Mouse (Mus musculus) Muller cell, postnatal 12 days (primary cell): ENCODE measurements around the gene Rnasek.

ENCODE experiments used
- DNase-seq: peaks from one replicate; pipeline ENCODE4 v3.0.0-alpha.2; 2015; ENCODE audit errors: inconsistent ontology term

Rnasek gene

DNA sequence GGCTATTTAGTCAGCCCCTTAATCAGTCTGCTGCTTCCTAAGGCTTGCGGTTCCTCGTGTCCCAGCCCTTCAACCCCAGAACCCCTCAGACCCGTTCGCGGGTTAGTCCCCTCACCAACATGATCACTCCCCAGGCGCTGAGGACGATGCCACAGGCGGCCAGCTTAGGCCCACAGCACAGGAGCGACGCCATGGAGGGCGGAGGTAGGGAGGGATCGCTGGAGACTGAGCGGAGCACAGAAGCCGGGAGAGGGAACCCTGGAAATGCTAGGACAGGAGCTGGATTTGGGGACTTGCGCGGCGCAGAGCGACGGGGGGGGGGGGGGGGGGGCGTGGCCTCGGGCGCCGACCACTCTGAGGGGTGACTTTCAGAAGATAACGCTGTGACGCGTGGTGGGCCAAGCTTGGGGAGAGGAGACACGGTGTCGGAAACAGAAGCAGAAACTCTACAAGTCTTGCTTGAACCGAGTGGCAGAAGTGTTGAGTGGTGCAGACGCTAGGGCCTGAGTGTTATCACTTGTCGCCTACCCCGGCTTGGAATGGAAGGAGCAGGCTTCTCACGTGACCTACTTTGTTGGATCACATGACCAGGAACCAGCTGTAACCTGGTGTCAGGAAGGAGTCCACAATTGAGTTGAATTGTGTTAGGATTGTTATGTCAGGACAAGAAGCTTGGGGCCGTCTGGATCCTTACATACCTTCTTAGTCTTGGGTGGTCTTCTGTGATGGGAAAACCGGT, at the start of gene Rnasek, which contains the start of gene Gm21988:
Gene Rnasek (minus strand): TSS at position 302 of the 739 bp plus-strand sequence.
Gene Gm21988 (minus strand): TSS at position 290 of the 739 bp plus-strand sequence.
- peak; percentile 90 for DNase-seq

DNA sequence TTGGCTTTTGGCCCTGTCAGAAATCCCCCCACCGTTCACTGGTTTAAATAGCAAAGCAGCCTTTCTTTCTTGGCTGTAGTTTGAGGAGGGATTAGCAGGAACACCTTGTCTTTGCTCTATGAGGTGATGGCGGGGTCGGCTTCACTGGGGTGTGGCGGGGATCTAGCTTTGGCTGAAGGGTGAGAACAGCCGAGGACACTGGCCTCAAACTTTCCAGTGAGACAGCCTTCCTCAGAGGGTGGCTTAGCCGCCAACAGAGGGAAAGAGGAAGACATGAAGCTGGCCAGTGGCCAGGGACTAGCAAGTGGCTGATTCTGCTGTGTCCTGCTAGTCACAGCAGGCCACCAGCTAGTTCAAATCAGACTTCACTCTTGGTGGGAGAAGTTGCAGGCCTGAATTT, 49.6 kb upstream of the Rnasek start:
- peak; percentile 25 for DNase-seq

DNA sequence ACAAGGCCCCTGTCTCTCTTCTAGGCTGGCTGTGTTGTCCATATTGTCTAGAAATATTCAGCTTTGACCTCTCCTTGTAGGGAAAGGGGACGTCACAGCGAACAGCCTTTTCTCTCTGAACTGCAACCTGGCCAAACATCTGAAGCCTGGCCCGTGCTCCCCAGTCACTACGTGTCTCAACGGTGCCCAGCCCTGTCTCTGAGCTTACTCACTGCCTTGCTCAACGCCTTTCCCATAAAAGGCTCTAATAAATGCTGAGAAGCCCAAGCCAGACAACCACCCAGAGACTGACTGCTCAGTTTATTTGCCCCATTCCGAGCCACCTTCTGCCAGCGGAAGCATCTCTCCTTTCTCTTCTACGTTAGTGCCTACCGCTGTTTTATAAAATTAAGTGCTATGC, 48.5 kb upstream of the Rnasek start:
- DNase-seq = no peak

DNA sequence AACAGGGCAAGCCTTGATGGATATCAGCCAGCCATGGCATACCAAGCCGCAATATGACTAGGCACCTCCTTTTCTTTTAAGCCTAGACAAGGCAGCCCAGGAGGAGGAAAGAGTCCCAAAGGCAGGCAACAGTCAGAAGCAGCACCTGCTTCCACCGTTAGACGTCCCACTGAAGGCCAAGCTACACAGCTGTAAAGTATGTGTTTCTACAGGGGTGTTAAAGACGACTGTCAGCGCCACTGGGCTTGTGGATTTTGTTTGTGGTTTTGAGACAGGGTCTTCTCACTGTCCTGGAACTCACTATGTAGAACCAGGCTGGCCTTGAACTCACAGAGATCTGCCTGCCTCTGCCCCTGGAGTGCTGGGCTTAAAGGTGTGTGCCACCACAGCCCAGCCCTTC, 46.0 kb upstream of the Rnasek start:
- DNase-seq = no peak

DNA sequence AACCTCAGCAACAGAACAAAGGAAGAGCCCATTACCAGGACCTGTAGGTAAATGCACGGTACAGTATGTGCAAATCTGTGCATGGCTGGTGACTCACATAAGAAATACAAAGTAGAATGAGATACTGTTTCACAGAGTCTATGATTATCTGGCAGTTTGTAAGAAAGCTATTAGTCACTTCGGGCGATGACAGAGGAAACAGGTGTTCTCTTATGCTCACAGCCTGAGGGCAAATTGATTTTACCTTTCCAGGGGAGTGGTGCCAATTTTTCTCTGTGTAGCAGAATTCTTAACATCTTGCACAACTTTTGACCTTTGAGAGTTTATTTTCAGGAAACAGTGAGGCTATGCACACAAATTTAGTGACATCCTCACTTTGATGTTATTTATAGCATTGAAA, 45.1 kb upstream of the Rnasek start:
- no peak for DNase-seq

DNA sequence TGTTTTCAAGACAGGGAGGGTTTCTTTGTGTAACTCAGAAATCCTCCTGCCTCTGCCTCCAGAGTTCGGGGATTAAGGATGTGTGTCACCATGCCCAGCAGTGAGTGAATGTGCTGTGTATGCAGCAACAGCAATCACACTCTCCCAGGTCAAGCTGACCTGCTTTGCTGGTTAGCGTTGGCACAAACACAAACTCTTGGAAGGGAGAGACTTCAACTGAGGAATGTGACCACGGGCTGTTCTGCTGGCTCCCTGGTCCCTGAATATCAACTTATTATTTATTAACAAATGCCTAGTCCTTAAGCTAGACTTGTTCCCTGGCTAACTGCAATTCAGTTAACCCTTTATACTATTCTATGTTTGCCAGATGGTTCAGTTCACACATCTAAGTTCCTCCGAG, 44.0 kb upstream of the Rnasek start:
- no peak for DNase-seq

DNA sequence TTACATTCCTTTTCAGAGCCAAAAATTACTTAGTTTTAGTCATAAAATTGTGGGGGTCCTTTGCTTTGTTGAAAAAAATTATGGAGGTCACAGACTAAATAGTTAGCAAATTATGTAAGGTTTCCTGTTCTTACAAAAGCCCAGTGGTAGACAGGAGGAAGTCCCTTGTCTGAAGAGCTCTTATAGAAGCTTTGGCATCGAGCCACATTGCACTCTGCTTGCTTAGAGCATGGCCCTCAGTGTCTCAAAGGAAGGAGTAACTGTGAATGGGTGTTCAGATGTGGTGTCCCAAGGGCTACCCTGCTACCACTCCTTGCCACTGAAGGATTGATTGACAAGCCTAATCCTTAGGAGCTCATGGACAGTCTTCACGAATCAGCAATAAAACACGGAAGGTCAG, 40.8 kb upstream of the Rnasek start:
- no peak for DNase-seq

DNA sequence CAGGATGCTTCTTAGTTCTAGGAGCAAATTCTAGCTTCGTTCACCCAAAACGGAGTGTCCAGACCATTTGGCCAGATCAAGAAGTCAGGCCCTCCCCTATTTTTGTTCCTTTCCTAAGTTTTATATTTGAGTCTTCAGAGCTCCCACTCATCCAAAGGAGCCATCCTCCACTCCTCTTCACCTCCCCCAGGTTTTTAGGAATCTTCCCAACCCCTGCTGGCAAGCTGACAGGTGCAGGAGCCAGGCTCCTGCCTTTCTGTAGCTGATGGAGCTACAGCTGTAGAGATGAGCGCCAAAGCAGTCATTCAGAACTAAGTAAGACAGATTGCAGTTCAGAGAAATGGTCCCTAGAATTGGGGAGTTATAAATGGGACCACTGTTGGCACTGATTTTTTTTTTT, 39.3 kb upstream of the Rnasek start:
- no peak for DNase-seq

DNA sequence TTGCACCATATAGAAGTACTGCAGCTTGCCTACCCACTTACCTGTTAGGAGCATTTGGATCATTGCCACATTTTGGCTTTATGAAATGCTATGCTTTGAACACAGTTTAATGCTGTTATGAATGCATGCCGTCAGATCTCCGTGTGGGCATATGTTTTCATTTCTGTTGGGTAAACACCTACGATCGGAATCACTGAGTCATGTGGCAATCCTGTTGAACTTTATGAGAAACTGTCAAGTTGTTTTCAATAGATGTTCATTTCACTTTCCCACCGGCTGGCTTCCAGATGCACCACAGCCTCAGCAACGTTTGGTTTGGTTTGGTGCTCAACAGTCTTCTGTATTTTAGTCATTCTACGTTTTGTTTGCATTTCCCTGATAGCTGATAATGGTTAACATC, 32.0 kb upstream of the Rnasek start:
- DNase-seq = no peak

DNA sequence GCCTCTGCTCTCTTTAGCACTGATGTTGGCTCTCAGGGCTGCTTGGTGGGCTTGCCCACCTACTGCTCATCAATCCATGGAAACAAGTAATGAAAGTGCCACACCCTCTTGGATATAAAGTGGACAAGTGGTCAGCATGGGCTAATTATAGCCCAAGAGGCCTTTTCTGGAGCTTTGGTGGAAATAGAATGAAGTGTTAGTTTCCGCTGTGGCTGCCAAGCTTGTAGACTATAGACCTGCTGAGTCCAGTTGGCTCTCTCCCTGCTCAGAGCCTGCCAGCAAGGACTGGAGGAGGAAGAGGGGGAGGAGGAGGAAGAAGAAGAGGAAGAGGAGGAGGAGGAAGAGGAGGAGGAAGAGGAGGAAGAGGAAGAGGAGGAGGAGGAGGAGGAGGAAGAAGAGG, 26.8 kb upstream of the Rnasek start:
- DNase-seq = no peak

DNA sequence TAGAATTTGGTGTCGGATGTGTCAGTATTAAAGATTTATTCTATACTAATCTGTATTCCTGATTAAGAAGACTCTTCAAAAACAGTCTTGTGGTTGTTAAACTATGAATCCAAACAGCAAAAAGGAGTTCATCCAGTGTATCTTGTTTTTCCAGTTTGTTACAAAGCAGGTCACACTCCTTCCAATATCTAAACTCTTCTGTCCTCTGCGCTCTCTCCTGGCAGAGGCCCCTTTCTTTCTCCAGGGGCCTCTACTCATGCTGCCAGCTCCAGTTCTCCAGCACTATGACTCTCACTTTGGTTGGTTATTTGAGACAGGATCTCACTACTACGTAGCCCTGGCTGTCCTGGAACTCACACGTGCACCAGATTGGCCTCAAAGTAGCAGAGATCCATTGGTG, 26.2 kb upstream of the Rnasek start:
- no peak for DNase-seq

DNA sequence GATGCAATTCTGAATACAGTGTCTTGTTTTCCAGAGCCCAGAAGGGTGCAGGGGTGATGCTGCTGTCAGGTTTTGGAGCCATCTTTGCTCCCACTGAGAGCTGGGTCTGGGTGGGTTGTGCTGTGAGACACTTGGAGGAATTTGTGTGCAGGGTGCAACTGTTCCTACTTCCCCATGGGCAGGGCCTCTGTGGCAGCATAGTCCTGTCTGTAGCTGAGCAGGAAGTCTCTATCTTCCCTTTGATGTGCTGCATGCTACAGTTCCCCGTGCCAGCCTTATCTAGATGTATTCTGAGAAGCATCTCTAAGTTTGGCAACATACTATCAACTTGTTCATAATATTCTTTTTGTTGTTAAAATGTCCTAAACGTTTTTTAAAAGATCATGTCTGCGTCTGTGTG, 25.6 kb upstream of the Rnasek start:
- no peak for DNase-seq

DNA sequence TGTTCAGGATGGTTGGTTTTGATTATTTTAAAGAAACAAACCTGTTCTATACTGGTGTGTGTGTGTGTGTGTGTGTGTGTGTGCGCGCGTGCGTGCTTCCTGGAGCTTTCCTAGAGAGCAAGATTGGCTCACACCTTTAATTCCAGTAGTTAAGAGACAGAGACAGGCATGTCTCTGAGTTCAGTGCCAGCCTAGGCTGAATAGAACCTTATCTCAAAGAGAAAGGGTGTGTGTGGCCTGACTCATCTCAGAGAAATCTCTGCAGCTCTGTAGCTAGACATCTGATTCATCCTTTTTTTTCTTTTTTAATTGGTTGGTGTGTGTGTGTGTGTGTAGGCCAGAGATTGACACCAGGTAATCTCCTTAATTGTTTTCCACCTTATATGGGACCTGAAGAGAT, 19.4 kb upstream of the Rnasek start:
- DNase-seq = peak; percentile 75

DNA sequence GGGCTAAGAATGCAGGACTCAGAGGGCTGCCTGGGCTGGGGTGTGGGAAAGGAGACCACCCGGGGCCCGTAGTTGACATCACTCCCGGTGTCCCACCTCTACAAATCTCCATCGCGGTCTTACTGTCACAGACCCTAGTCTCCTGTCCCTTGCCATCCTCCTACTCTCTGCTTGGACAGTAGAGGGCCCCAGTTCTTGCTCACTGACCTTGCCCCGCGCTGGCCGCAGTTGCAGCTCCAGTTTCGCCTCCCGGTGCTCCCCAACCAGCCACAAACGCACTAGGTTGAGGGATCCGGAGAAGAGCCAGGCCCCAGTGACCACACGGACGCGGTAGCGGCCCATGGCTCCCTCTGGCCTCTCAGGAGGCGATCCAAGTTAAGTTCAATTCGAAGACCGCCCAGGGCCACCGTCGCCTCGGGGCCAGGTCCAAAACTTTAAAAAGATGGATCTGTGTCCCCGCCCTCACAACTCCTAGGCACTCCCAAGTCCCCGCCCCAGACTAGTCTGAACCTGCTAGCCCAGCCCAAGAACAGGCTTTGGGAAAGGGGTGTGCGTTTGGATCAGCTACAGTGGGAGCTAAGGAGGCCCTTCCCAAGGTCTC, 15.4 kb upstream of the Rnasek start, which contains the start of gene Alox12:
Gene Alox12 (minus strand): TSS at position 423 of the 601 bp plus-strand sequence.
- DNase-seq = peak; percentile 60

DNA sequence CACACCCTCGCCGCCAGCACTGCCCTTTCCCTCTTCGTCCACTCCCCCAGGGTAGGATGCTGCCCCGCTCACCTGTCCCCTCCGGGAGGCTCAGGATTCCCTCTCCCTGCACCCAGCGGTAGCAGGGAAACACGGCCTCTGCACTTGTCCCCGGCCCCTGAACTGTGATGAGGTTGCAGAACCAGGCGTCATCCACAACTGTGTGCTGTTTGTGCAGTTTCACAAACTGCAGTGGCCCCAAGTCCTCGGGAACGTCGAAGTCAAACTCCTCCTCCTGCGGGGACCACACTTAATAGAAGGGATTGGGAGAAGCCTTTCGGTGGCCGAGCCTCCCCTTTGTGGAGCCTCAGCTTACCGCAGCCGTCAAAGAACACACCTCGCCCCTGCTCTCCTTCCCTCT, 14.7 kb upstream of the Rnasek start:
- DNase-seq = no peak

DNA sequence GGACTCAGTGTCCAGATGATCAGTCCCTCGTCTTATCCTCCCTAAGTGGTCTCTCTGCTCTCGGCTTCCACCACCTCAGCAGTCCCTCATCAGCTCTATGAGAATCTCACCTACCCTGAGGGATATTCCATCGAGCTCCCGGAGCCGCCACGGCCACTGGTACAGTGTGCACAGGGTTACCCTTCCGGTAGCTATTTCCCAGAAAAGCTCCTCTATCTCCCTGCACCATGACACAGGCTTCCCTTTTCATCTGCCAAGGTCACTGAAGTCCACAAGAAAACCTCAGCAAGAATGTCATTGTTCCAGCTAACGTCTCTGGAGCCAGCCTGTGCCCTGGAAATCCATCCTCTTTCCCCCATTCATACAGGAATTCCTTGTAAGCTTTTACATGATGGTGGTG, 12.2 kb upstream of the Rnasek start:
- no peak for DNase-seq

DNA sequence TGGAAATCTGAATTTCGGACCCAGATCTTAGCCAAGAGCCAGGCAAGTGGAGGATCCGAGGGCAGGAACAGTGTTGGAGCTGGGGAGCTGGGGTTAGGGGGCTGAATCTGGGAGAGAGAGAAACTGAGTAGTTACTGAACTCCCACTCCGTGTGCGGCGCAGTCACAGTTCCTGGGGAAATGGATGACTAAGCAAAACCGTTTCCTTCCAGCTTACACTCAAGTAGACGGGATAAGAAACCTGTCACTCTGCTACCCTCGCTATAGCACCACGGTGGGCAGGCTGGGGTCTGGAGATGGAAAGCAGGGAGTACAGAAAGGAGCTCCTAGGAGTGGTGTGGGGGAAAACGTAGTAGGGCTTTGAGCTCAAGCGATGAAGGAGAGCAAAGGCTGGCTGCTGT, 10.5 kb upstream of the Rnasek start:
- DNase-seq = no peak

DNA sequence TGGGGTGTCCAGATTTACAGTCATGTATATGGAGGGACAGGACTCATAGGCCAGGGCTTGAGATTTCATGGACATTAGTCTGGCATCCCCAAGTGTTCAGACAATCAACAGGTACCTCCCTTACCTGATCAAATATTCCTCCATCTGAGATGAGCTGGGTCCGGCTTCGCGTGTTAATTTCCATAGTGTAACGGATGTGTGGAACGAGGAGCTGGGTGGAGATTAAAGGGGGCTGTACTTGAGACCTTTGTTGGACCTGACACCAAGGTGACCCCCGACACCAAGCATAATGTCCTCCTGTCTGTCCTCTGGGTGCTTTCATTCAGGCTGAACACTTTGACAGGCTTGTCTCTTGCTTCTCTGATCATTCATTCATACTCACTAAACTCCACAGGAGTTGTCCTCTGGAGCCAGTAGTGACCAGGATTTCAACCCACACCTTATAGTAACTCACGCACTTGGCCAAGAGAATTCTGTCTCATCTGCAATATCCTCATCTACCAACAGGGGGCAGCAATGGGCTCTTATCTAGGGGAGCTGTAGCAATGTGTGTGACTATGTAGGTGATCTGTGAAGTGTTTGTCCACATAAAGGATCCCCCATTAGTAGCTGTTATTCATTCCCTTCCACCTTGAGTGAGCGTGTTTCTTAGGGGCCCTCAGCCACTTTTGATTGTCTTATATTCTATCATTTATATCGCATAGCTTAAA, 7.6 kb upstream of the Rnasek start:
- DNase-seq = peak; percentile 36

DNA sequence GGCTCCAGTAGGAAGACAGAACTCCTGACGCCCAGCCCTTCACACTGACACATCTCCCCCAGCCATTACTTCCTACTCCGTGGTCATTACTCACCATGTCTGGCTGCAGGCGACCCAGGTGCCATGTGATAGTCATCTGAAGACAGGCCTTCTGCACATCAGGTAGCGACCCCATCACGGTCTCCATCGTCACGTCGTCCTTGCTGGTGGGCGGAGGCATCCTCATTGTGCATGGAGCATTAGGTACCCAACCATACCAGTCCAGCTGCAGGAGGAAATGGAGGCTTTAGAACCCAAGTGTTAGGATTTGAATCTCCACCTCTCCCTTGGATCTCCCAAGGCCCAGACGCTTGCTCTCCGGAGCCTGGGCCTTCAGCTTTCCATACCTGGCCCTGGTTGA, 2.9 kb upstream of the Rnasek start:
- no peak for DNase-seq

DNA sequence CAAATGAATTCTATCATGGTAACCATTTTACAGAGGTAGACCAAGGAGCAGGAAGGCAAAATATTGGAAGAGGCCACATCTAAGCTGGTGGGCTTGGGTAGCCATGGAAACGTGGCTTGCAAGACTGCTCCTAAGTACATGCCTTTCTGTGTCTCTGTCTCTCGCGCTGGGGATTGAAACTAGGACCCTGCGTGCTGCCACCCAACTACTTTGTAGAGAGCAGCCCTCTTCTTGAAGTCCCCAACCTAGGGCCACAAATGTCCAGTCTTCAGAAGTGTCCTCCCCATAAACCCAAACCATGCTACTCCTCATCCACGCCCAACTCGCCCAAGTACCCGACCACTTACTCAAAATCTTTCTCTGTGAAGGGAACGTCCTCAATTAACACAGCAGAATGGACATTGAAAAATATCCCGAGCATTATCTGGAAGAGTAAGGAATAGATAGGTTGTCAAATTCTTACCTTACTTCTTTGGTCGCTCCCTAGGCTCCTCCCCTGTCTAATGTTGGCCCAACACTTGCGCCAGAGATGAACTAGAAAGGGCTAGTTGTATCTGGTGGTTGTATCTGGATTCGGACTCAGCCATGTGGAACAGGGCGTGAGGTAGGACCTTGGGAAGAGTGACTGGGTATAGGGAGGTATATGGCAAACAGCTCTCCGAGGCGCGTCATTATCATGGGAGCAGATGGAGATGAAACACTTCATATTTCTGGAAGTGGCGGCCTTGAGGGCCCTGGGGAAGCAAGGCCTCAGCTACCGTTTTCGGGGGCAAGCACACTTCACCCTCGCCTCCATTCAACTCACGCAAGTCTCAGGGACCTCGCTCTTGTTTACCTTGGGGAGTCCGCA, 826 bp downstream of the Rnasek start:
- peak; percentile 33 for DNase-seq

DNA sequence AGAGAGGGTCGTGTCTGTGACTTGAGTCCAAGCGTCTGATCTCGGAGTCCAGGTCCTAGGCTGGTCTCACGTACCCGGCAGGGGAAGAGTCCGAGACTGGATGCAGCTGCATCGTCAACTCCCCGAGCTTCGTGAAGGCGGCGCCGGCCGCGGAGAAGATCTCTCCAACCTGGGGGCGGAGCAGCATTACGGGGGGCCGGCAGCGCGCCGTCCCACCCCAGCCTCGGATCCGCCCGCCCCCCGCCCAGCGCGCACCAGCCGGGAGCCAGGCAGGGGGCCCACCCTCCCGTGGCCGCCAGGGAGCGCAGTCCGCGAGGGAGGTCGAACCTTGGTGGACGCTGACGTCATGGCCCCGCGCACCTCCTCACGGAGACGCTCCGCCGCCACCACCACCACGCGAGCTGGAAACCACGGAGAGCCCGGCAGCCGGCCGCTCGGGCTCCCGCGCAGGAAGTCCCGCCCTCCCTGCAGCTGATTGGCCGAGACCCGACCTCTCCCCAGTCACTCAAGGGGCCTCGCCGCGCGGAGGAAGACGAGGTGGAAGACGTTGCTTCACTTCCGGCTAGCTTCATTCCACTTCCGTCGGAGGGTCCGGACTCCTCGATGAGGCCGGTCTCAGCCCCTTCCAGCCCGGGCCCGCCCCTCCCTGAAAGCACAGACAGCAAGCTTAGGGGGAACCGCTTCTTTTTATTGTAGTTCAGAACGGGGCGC, 2.0 kb downstream of the Rnasek start, which contains the start of gene 0610010K14Rik:
Gene 0610010K14Rik (minus strand): TSS at position 458 of the 711 bp plus-strand sequence.
- peak; percentile 98 for DNase-seq
